ENCODE assay signal across 23 mouse cellular contexts in the genomic region with DNA sequence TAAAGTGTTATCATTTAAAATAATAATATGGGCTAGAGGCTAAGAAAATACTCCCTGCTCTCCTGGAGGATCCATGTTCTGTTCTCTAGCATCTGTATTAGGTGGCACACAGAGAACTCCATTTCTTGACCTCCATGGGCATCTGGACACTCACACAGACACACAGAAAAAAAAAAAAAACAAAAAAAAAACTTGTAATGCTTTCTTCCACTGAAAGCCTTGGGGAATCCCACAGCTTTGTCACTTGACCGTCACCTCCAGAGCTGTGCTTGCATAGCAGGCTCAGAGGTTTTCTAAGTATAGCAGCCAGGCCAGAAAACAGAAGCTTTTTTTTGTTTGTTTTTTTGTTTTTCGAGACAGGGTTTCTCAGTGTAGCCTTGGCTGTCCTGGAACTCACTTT. TPM values are rescaled to one million over a fixed set of nuclear protein-coding genes. Genes with fewer than 3 reads are reported as not detected.
"Had no signal": no experiment of that assay in that cellular context is flagged by ENCODE, and none has a peak within 500 bp of the region (broad histone marks: within the 10 kb centered on the region; RNA-seq: fewer than 3 reads in every experiment).

No protein-coding gene starts in this region.

- H3K27me3 ChIP-seq: lung, embryonic 15.5 days; megakaryocyte, embryonic 14.5 days; midbrain, embryonic 13.5 days; midbrain, embryonic 15.5 days; neural tube, embryonic 13.5 days; neural tube, embryonic 15.5 days; stomach, embryonic 15.5 days had no signal

- DNase-seq: liver, postnatal 0 days; lung, postnatal 36 days; retina, postnatal 1 day; right cerebral cortex, adult 18-20 months; right cerebral cortex, postnatal 25 days; right cerebral cortex, postnatal 4 days; thymus, adult 2 months; thymus, postnatal 25 days; thymus, postnatal 4 days had no signal

- H3K4me3 ChIP-seq: lung, embryonic 15.5 days; megakaryocyte, embryonic 14.5 days; midbrain, embryonic 13.5 days; midbrain, embryonic 15.5 days; neural tube, embryonic 13.5 days; neural tube, embryonic 15.5 days; stomach, embryonic 15.5 days had no signal

- H3K27ac ChIP-seq: lung, embryonic 15.5 days; macrophage; midbrain, embryonic 13.5 days; midbrain, embryonic 15.5 days; neural tube, embryonic 13.5 days; neural tube, embryonic 15.5 days; stomach, embryonic 15.5 days; stomach, postnatal 0 days had no signal

- H3K9me3 ChIP-seq: lung, embryonic 15.5 days; megakaryocyte, embryonic 14.5 days; midbrain, embryonic 13.5 days; midbrain, embryonic 15.5 days; neural tube, embryonic 13.5 days; neural tube, embryonic 15.5 days; stomach, embryonic 15.5 days had no signal

- H3K9ac ChIP-seq: liver, postnatal 0 days; lung, embryonic 15.5 days; midbrain, embryonic 13.5 days; midbrain, embryonic 15.5 days; neural tube, embryonic 13.5 days; neural tube, embryonic 15.5 days; stomach, embryonic 15.5 days had no signal

- ATAC-seq: liver, postnatal 0 days; midbrain, embryonic 13.5 days; midbrain, embryonic 15.5 days had no signal

- H3K4me2 ChIP-seq: lung, embryonic 15.5 days; midbrain, embryonic 11.5 days; midbrain, embryonic 13.5 days; midbrain, embryonic 15.5 days; neural tube, embryonic 13.5 days; neural tube, embryonic 15.5 days; stomach, embryonic 15.5 days had no signal

- H3K4me1 ChIP-seq: lung, embryonic 15.5 days; midbrain, embryonic 13.5 days; midbrain, embryonic 15.5 days; neural tube, embryonic 13.5 days; neural tube, embryonic 15.5 days; stomach, embryonic 15.5 days had no signal

RNA-seq across cellular contexts. Expression of a gene that starts 59.3 kb away (rescaled TPM):
- total RNA-seq: megakaryocyte progenitor cell, adult 5-6 weeks; monocyte, adult 5-6 weeks had no signal
- polyA plus RNA-seq: macrophage; midbrain, embryonic 11.5 days; neural tube, embryonic 11.5 days; urinary bladder, adult 2 months had no signal
